Mouse (Mus musculus) hindlimb bud, embryonic 11.5 days (tissue): Measurements from ENCODE around the gene Fabp6.

Source experiments
- DNase-seq: peaks from one replicate; pipeline ENCODE4 v3.0.0-alpha.2; 2012; ENCODE audit warnings: low read depth, low spot score; ENCODE audit errors: extremely low spot score

The Fabp6 gene

GRCm38 (mm10) chr11:43604207-43604606, 2.9 kb upstream of the Fabp6 start:
- DNase-seq, result no peak

DNA sequence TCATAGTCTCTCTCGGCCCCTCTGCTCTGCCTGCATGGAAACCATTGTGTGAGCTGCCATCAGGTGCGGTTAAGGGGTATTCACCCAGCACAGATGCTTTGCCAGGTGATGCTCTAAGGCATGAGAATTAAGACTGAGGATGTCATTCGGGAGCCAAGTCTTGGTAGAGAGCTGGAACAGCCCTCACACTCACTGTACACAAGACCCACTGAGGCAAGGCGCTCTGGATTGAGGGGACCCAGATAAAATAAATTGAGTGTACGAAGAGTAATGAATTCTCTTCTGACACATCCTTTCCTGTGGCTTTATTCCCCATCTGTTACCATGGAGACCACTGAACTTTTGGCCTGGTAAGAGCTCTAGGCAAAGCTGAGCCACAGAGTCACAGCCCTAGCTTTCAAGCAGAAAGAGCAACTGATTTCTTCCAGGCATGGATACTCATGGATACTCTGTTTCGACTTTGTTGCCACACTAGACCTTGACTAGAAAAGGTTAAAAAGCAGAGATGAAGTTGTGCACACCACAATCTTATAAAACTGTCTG, 11.7 kb downstream of the Fabp6 start:
- no peak for DNase-seq

GRCm38 (mm10) chr11:43586324-43587090, 14.8 kb downstream of the Fabp6 start, which contains the start of gene 4933415A04Rik:
TSS of gene 4933415A04Rik (plus strand) at chr11:43587040.
- DNase-seq, result peak; percentile 56

- no peak for DNase-seq
These were observed 15.9 kb downstream of the Fabp6 start for GRCm38 (mm10) chr11:43585211-43586005.

GRCm38 (mm10) chr11:43577713-43578478, 23.4 kb downstream of the Fabp6 start:
- DNase-seq, result no peak

GRCm38 (mm10) chr11:43575376-43576151, 25.8 kb downstream of the Fabp6 start:
- DNase-seq, result no peak

DNA sequence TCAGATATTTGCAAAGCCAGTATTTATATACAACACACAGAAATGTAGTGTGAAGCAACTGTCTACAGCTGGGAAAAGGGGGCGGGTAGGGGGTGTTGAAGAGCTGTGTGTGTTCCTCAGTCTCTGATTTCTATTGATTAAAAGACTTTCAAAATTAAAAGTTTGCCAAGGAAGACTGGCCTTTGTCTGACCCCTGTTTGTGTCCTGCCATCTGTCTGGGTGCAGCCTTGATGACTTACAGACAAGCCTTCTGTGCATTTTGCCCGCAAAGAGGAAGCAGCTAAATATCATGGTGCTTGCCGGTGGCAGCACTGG, 26.3 kb downstream of the Fabp6 start:
- DNase-seq, result peak; percentile 14

- no peak for DNase-seq
These were observed 31.7 kb downstream of the Fabp6 start for GRCm38 (mm10) chr11:43569595-43569994.

DNA sequence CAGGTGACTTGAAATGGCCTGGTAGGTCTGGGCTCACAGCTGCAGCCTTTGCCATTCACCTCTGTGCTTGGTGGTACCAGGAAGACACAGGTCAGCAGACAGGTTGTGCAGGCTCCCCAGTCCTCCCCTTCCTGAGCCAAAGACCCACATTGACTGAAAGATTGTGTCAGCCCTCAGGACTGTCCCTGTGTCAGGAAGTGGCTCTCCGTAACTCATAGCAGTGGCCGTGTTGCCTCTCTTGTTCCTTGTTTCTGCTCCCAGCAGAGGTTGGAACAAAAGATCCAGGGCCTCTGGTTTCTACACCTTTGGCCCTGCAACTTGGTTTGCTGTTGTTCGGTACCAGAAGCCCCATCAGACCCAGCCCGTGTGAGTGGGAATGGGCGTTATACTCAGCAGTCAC, 32.2 kb downstream of the Fabp6 start:
- DNase-seq, result no peak

DNA sequence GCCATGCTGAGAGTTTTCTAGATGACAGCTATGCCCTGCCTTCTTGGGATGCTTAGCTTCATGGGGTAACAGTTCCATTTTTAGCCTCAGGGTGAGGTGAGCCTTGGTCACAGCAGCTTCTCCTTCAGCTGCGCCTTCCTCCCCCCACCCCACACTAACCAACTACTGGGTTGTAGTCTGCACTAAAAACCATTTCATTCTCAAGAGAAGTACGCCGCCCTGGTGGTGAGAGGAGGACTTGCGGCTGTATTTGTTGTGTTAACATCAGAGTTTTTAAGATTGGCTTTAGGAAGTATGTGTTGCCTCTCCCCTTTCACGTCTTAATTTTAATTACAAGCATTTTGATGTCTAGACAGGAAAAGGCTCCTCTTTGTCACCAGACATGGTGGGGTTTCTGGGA, 33.1 kb downstream of the Fabp6 start:
- no peak for DNase-seq

- no peak for DNase-seq
These were observed 34.6 kb downstream of the Fabp6 start for GRCm38 (mm10) chr11:43566696-43567095.

DNA sequence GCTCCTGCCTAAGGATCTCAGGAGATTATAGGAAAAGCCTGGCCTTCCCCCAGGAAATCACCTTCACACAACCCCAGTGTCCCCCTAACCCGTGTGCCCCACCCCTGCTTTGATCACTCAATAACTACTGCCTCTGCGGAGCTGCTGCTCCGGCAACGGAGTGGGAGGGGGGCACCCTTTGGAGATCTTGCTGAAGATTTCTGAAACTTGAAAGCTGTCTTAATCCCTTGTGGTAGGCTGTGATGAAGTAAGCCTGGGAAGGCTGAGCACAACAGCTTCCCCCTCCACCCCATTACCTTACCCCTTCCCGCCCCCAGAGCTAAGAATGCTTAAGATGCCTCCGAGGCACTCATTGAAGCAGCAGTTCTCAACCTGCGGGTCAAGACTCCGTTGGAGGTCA, 35.5 kb downstream of the Fabp6 start:
- DNase-seq, result no peak

DNA sequence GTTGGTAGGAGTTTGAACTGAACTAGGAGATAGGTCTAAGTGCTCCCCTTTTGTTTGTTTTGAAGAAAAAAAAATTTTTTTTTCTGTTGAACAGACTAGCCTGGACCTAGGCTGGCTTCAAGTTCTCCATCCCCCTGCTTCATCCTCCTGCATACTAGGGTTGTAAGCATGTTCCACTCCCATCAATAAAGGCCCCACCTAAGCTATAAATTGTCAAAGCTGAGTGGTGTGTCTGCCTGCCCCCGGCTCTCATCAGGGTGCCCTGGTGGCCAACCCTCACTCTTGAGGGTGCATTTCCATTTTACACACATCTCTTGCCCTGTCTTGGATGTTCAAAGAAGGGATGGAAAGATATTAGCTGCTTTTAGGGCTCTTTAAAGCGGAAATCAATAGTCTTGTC, 35.9 kb downstream of the Fabp6 start:
- no peak for DNase-seq

GRCm38 (mm10) chr11:43563654-43564244, 37.6 kb downstream of the Fabp6 start:
- DNase-seq, result no peak

GRCm38 (mm10) chr11:43559515-43560292, 41.6 kb downstream of the Fabp6 start:
- DNase-seq, result no peak

DNA sequence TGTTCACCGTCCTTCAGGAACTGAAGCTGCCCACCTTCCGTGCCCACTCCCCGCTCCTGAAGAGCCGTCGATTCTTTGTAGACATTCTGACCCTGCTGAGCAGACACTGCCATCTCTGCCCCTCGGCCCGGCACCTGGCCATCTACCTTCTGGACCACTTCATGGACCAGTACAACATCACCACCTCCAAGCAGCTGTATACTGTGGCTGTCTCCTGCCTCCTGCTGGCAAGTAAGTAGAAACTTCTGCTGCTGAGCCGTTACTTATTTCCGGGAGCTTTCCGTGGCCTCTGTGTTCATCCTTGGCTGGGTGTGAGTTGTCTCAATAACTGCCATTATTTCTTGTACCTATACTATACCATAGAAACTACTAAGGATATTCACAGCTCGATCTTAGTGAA, 44.8 kb downstream of the Fabp6 start:
- no peak for DNase-seq

DNA sequence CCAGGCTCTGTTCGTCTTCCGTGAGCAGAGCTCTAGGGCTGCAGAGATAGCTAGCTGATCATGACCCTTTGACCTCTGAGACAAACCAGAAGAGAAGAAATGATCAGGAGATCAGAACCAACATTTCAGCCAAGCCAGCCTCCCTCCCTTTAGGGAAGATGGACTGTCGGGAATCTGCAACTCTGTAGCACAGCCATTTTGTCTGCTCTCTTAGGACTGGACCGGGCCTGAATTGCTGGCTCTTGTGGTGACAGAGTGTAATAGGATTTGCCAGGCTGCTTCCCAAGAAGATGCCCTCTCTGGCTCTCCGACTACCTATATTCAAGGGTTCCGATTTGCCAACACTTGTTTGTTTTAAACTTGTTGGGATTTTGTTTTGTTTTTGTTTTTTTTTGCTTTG, 48.7 kb downstream of the Fabp6 start:
- no peak for DNase-seq

DNA sequence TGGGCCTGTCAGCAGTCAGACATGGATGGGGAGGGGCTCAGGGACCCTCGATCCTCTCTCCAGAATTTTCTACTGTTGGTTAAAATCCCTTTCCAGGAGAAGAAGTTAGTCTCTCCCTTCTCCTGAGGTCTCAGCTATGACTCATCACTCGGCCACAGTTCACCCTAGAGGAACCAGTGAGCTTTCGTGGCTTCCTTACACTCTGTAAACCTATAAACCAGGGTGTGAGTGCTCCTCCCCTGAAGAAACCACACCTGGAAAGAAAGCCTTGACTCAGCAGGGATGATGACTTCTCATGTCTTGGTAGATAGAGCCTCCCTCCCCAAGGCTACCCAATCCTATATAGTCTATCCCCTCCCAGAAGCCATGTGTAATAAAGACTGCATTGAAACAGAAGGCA, 49.6 kb downstream of the Fabp6 start:
- DNase-seq, result no peak

DNA sequence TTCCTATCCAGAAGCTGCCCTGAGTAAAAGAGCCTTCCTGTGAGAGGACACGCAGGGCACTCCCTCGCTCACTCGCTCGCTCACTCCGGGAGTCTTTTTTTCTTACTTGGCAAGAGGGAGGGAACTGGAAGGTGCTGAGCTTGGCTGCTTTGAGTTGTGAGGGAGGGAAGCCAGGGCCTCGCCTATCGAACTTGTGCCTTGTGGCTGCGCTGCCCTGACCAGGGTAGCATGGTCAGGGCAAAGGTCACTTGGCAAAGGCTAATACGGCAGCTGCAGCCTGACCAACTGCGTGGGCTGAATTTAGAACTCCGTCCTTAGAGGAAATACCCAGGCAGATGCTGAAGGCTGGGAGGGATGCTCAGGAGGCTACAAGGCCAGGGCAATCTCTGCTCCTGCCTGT, 51.6 kb downstream of the Fabp6 start:
- DNase-seq, result no peak
